ENCODE assay signal across 7 mouse cellular contexts in genomic region chr13:91529821-91530220, GRCm38 (mm10).
"Had no signal": no experiment of that assay in that cellular context is flagged by ENCODE, and none has a peak within 500 bp of the region (broad histone marks: within the 10 kb centered on the region; RNA-seq: fewer than 3 reads in every experiment).

No protein-coding gene starts in this region.

- ATAC-seq: liver, embryonic 12.5 days; midbrain, embryonic 13.5 days; midbrain, embryonic 15.5 days had no signal

- DNase-seq: lung, adult 18-20 months; lung, embryonic 14.5 days; lung, postnatal 10 days; lung, postnatal 4 days had no signal
